Mouse (Mus musculus) cortical plate, adult 2 months (tissue): ENCODE measurements around the gene Scrn1.

Experiments used
- CTCF ChIP-seq: fragments of 200-500 bp; IDR thresholded peaks from 2 replicates; pipeline ENCODE4 v1.5.1; 2011; ENCODE audit warnings: mild to moderate bottlenecking, control low read depth, low read length; ENCODE audit not compliant: insufficient read depth; ENCODE audit errors: extremely low read depth
- POLR2A ChIP-seq: fragments of 200-500 bp; IDR thresholded peaks from 2 replicates; pipeline ENCODE4 v1.6.1; 2011; ENCODE audit warnings: mild to moderate bottlenecking, low read length, control low read depth; ENCODE audit not compliant: insufficient read depth; ENCODE audit errors: extremely low read depth

DNA sequence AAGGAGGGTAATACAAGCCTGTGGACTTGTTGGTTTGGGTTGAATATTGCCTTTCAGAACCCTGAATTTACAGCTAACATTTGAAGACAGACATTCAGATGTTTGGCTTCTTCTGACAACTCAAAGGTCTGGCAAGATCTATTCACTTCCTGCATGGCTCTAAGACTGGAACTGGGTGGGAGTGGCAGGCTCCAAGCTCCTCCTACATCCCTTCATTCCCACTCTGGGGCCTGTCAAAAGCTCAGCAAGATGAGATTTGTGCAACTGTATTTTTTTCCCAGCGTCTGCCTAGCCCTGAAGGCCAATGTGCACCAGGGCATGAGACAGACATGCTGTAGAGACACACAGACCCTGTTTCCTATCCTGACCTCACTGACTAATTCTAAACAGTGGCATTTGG is 10.5 kb downstream of the Scrn1 start:
- TF ChIP-seq CTCF (no peak), POLR2A (no peak)
